Mouse (Mus musculus): Measurements from ENCODE around the gene Fam184b. TPM values are rescaled to one million over a fixed set of nuclear protein-coding genes. Genes with fewer than 3 reads are reported as not detected.

The Fam184b gene
- polyA plus RNA-seq, 1 experiment from 2014 or later = 0.45 TPM

- WGBS = 80% methylated on average over 2 of the region's 2 CpGs
- H3K27me3 ChIP-seq (replicated peaks; ENCODE audit: control insufficient read depth, insufficient read depth, low read length) = no peaks in the 10 kb centered on the region
- H3K9ac ChIP-seq (ENCODE audit: low read depth, low read length) = no peak overlapping the region
- no peak overlapping the region for H3K4me3 ChIP-seq (ENCODE audit: low read depth, low read length)
- H3K36me3 ChIP-seq (ENCODE audit: control insufficient read depth, insufficient read depth, low read length) = no peaks in the 10 kb centered on the region
- H3K9me3 ChIP-seq (ENCODE audit: control insufficient read depth, low read length) = no peaks in the 10 kb centered on the region
- no peak overlapping the region for H3K4me2 ChIP-seq
- H3K4me1 ChIP-seq (replicated peaks; ENCODE audit: control insufficient read depth, insufficient read depth, low read length) = no peaks in the 10 kb centered on the region
- DNase-seq (ENCODE audit: low spot score) = no peak
- no peak for ATAC-seq (replicated peaks; ENCODE audit: low FRiP score)
- no peak overlapping the region for H3K27ac ChIP-seq (ENCODE audit: low read depth, low read length)
Observed at GRCm38 (mm10) chr5:45481125-45481524, 158.3 kb downstream of the Fam184b start.

DNA sequence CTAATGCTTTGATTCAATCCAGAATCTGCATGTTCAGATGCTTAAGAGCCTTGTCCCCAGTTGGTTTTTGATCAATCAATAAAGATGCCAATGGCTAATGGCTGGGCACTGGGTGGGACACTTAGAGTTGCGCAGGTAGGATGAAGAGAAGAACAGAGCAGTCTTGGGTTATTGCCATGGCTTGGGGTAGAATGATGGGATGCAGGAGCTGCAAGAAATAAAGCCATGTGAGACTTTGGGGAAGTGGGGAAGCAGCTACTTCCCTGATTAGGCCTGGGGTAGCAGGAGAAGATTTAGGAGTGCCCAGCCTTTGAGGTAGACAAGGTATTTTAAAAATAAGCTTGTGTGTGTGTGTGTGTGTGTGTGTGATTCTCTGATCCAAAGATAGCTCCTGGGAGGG lies 159.3 kb downstream of the Fam184b start:
- no peaks in the 10 kb centered on the region for H3K9me3 ChIP-seq (ENCODE audit: control insufficient read depth, low read length)
- no peaks in the 10 kb centered on the region for H3K27me3 ChIP-seq (replicated peaks; ENCODE audit: control insufficient read depth, insufficient read depth, low read length)
- no peak overlapping the region for H3K9ac ChIP-seq (ENCODE audit: low read depth, low read length)
- no peak overlapping the region for H3K27ac ChIP-seq (ENCODE audit: low read depth, low read length)
- no peaks in the 10 kb centered on the region for H3K4me1 ChIP-seq (replicated peaks; ENCODE audit: control insufficient read depth, insufficient read depth, low read length)
- H3K4me3 ChIP-seq (ENCODE audit: low read depth, low read length) = no peak overlapping the region
- no peak for DNase-seq (ENCODE audit: low spot score)
- 74% methylated on average over 1 of the region's 1 CpGs for WGBS
- H3K4me2 ChIP-seq = no peak overlapping the region
- no peaks in the 10 kb centered on the region for H3K36me3 ChIP-seq (ENCODE audit: control insufficient read depth, insufficient read depth, low read length)
- no peak for ATAC-seq (replicated peaks; ENCODE audit: low FRiP score)

Other genes starting within 250 kb of the Fam184b start
- 103 and 116 TPM in 2 replicates for gene Qdpr, start 189.4 kb downstream of the Fam184b start, polyA plus RNA-seq (2014; fragmentation: Nextera tagmentation; extraction: Ambion mirVana)
- not detected in 2 replicates for gene Clrn2, start 185.9 kb downstream of the Fam184b start, polyA plus RNA-seq (2014; fragmentation: Nextera tagmentation; extraction: Ambion mirVana)
- 112 and 115 TPM in 2 replicates for gene Lap3, start 146.2 kb downstream of the Fam184b start, polyA plus RNA-seq (2014; fragmentation: Nextera tagmentation; extraction: Ambion mirVana)
- gene Med28, start 119.4 kb downstream of the Fam184b start, polyA plus RNA-seq (2014; fragmentation: Nextera tagmentation; extraction: Ambion mirVana) = 184 and 198 TPM in 2 replicates
- gene Ncapg, start 30.3 kb upstream of the Fam184b start, polyA plus RNA-seq (2014; fragmentation: Nextera tagmentation; extraction: Ambion mirVana) = 67.0 and 79.6 TPM in 2 replicates
- 14.5 and 15.4 TPM in 2 replicates for gene Lcorl, start 218.0 kb upstream of the Fam184b start, polyA plus RNA-seq (2014; fragmentation: Nextera tagmentation; extraction: Ambion mirVana)

All from liver, embryonic 11.5 days (tissue).